Mouse (Mus musculus) heart, adult 2 months (tissue): ENCODE data around the gene Iah1. TPM values are rescaled to one million over a fixed set of nuclear protein-coding genes. Genes with fewer than 3 reads are reported as not detected.
A peak's percentile ranks its signal among the peaks of the same experiment; 100 is the strongest.

Experiments
- DNase-seq, 2 experiments: peaks; one replicate each; pipeline ENCODE4 v3.0.0; 2021
- H3K27ac ChIP-seq: fragments of 200-600 bp; 2 replicates; pipeline ENCODE4 v1.8.1; 2022
- H3K27me3 ChIP-seq: fragments of 200-500 bp; 2 replicates; pipeline ENCODE4 v1.6.1; 2012; ENCODE audit warnings: mild to moderate bottlenecking, low read length, inconsistent platforms, mixed read lengths; ENCODE audit not compliant: control insufficient read depth, insufficient read depth
- H3K36me3 ChIP-seq: fragments of 200-500 bp; 2 replicates; pipeline ENCODE4 v1.6.1; 2012; ENCODE audit warnings: low read length, inconsistent platforms; ENCODE audit not compliant: control insufficient read depth, insufficient read depth
- H3K4me1 ChIP-seq: fragments of 200-500 bp; 2 replicates; pipeline ENCODE4 v1.6.1; 2011; ENCODE audit warnings: low read length; ENCODE audit not compliant: control insufficient read depth, insufficient read depth
- H3K4me3 ChIP-seq: fragments of 200-600 bp; 2 replicates; pipeline ENCODE4 v1.8.1; 2022
- H3K79me2 ChIP-seq: fragments of 200-500 bp; replicated peaks from 2 replicates; pipeline ENCODE4 v1.6.1; 2012; ENCODE audit warnings: mild to moderate bottlenecking, inconsistent platforms, low read length, moderate library complexity, mixed read lengths; ENCODE audit not compliant: control insufficient read depth, insufficient read depth
- H3K9ac ChIP-seq: fragments of 200-500 bp; 2 replicates; pipeline ENCODE4 v1.6.1; 2012; ENCODE audit warnings: low read depth, mild to moderate bottlenecking, control low read depth, inconsistent platforms, low read length, mixed read lengths
- CTCF ChIP-seq: fragments of 200-600 bp; IDR thresholded peaks from 2 replicates; pipeline ENCODE4 v1.8.1; 2022; ENCODE audit warnings: antibody characterized with exemption, mild to moderate bottlenecking, moderate library complexity
- EP300 ChIP-seq: fragments of 200-500 bp; IDR thresholded peaks from 2 replicates; pipeline ENCODE4 v1.6.1; 2011; ENCODE audit warnings: low read depth, low read length, control low read depth; ENCODE audit not compliant: insufficient read depth
- POLR2A ChIP-seq: fragments of 200-500 bp; IDR thresholded peaks from 2 replicates; pipeline ENCODE4 v1.6.1; 2011; ENCODE audit warnings: mild to moderate bottlenecking, low read depth, low read length, control low read depth; ENCODE audit not compliant: insufficient read depth
- WGBS: fragments of 180-500 bp; shearing (Covaris S2); methylation state at CpG from one replicate; pipeline ENCODE4 v1.1.7; 2018; 5-methylcytosine and 5-hydroxymethylcytosine counted together
- intact Hi-C: fragments of 180-260 bp; cut with DNase I; formaldehyde crosslinking; loops from one replicate; pipeline ENCODE4 v1.15.1; 2025
- long read RNA-seq: library from polyadenylated mRNA; stranded (forward); transcript quantifications from one replicate; pipeline ENCODE4 v2.0.0, GENCODE M21; 2021
- polyA plus RNA-seq: library from polyadenylated mRNA; depleted of rRNA; stranded (reverse); fragments of >200 nt; gene quantifications from 2 replicates; pipeline ENCODE4 v1.2.3, GENCODE M21; 2012; rRNA removed
- total RNA-seq, 2 experiments: library from RNA; stranded (reverse); gene quantifications; 2 replicates each; pipeline ENCODE4 v1.2.3; 2021

The Iah1 gene
- 10 to 100 TPM; 12.6 to 13.5 TPM for total RNA-seq
- 28.4 and 30.5 TPM in 2 replicates for polyA plus RNA-seq
- long read RNA-seq, partial matches to known transcripts = 0 of 7 reads
- long read RNA-seq, other reads (novel, unspliced or antisense) = 3 of 7 reads

- TF ChIP-seq POLR2A = peak; percentile 85
- TF ChIP-seq CTCF = no peak
- peak within 1 kb of the TSS; percentile 73 for H3K9ac ChIP-seq
- intact Hi-C loops = loop anchor here (2.0 to 5.0 kb wide), 3 partner anchors 29 to 239 kb away; partner anchors contain the start of gene Itgb1bp1
- peak within 1 kb of the TSS; percentile 75 for H3K4me3 ChIP-seq
- H3K79me2 ChIP-seq = no peaks in the 10 kb centered on the region
- H3K36me3 ChIP-seq = no peaks in the 10 kb centered on the region
- peaks cover 2% of the 10 kb centered on the region; the same call in 1 of the 2 replicates for H3K4me1 ChIP-seq
- DNase-seq = peak; percentile 90 to 92
- no peaks in the 10 kb centered on the region for H3K27me3 ChIP-seq
- H3K27ac ChIP-seq = peak within 1 kb of the TSS; percentile 82
- 2% methylated on average over 59 of the region's 59 CpGs for WGBS
Observed at GRCm38 (mm10) chr12:21315923-21316868, at the start of gene Iah1. Gene Iah1 (plus strand): TSS chr12:21316389.

- TF ChIP-seq EP300 (no peak), POLR2A (no peak), CTCF (no peak)
- no peak for DNase-seq
- intact Hi-C loops = loop anchor here (1.0 to 5.0 kb wide), 2 partner anchors 18 to 189 kb away; no protein-coding TSS in a partner anchor
- Histone ChIP-seq H3K36me3 (peaks cover 7% of the 10 kb centered on the region), H3K27ac (no peak overlapping the region), H3K9ac (no peak overlapping the region), H3K4me3 (no peak overlapping the region), H3K27me3 (no peaks in the 10 kb centered on the region), H3K4me1 (peaks cover 15% of the 10 kb centered on the region), H3K79me2 (no peaks in the 10 kb centered on the region)
- 75% methylated on average over 2 of the region's 2 CpGs for WGBS
Observed at GRCm38 (mm10) chr12:21266784-21267098, 49.4 kb upstream of the Iah1 start.

- intact Hi-C loops = loop anchor here (5.0 kb wide), 1 partner anchor 191 kb away; no protein-coding TSS in a partner anchor
- no peak overlapping the region for H3K27ac ChIP-seq
- no peaks in the 10 kb centered on the region for H3K27me3 ChIP-seq
- H3K4me1 ChIP-seq = peaks cover 15% of the 10 kb centered on the region
- H3K36me3 ChIP-seq = peaks cover 7% of the 10 kb centered on the region
- H3K4me3 ChIP-seq = no peak overlapping the region
- H3K79me2 ChIP-seq = no peaks in the 10 kb centered on the region
- WGBS = 83% methylated on average over 8 of the region's 8 CpGs
- TF ChIP-seq POLR2A = no peak
- no peak for TF ChIP-seq CTCF
- TF ChIP-seq EP300 = no peak
- H3K9ac ChIP-seq = no peak overlapping the region
- no peak for DNase-seq
Observed at GRCm38 (mm10) chr12:21268083-21268616, 48.0 kb upstream of the Iah1 start.

- H3K27ac ChIP-seq = no peak overlapping the region
- H3K4me1 ChIP-seq = no peaks in the 10 kb centered on the region
- no peaks in the 10 kb centered on the region for H3K36me3 ChIP-seq
- no peaks in the 10 kb centered on the region for H3K27me3 ChIP-seq
- no peak for TF ChIP-seq CTCF
- TF ChIP-seq EP300 = no peak
- no peak for TF ChIP-seq POLR2A
- DNase-seq = no peak
- 81% methylated on average over 7 of the region's 7 CpGs for WGBS
- intact Hi-C loops = no loop called here
- H3K9ac ChIP-seq = no peak overlapping the region
- no peak overlapping the region for H3K4me3 ChIP-seq
- no peaks in the 10 kb centered on the region for H3K79me2 ChIP-seq
Observed at GRCm38 (mm10) chr12:21274446-21274845, 41.7 kb upstream of the Iah1 start.

GRCm38 (mm10) chr12:21277352-21277864, 38.8 kb upstream of the Iah1 start:
- Histone ChIP-seq H3K9ac (no peak overlapping the region), H3K27me3 (no peaks in the 10 kb centered on the region), H3K4me1 (peaks cover 1% of the 10 kb centered on the region; the same call in 1 of the 2 replicates), H3K36me3 (no peaks in the 10 kb centered on the region), H3K4me3 (no peak overlapping the region), H3K27ac (no peak overlapping the region), H3K79me2 (peaks cover 2% of the 10 kb centered on the region; the same call in 1 of the 2 replicates)
- TF ChIP-seq POLR2A (no peak), EP300 (no peak), CTCF (no peak)
- intact Hi-C loops = no loop called here
- no peak for DNase-seq
- WGBS = 81% methylated on average over 1 of the region's 1 CpGs
